Mouse (Mus musculus): Measurements from ENCODE around the gene Exoc5. TPM values are rescaled to one million over a fixed set of nuclear protein-coding genes. Genes with fewer than 3 reads are reported as not detected.

The Exoc5 gene
- 20.1 and 25.6 TPM in 2 replicates for total RNA-seq (2012; rRNA removed)
- total RNA-seq (2014; rRNA removed): 65.1 and 88.5 TPM in 2 replicates
- polyA plus RNA-seq (2012; ENCODE audit: insufficient read length, low read depth): 38.9 and 40.6 TPM in 2 replicates

DNA sequence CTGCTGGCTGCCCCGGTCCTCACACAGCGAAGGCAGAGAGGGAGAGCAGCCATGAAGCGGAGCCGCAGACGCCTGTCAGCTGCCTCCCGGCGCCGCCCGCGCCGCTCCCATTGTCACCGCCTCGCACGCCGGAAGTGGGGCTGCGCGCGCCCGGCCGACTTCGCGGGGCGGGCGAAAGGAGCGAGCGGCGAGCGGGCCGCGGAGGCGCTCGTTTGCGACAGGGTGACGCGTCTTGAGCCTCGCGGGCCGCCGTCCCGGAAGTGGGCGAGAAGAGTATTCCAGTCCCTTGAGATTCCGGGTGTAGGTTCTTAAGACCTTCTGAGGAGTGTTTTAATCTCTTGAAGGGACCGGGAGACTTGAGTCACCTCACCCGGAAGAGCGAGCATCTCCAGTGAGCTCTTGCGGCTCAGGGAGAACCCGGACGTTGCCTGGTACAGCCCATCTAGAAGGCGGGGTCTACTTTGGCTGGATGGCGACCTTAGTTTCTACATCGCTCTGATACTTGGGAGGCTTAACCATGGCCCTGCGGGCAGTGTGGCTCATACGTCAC lies at the start of gene Exoc5:
TSS of gene Exoc5 (minus strand) at position 380 of the 550 bp plus-strand sequence.
- in situ Hi-C loops (cut with MboI; ENCODE audit: low pct_ligation_motif_present, low pct_unique_long_range_greater_than_20kb, low sequenced_read_pairs): no loop called here
- TF ChIP-seq SMC3 (IDR thresholded peaks at IDR 0.05; ENCODE audit: low read depth, low read length) (no peak), TBP (conservative IDR thresholded peaks at IDR 0.05; ENCODE audit: low read depth, low read length) (peak; percentile 58; the same call in 1 of the 2 replicates), TCF12 (IDR thresholded peaks at IDR 0.05; ENCODE audit: low read depth, low read length) (peak; percentile 76; the same call in 1 of the 2 replicates), HCFC1 (IDR thresholded peaks at IDR 0.05; ENCODE audit: low read depth, low read length) (peak; percentile 84), MYC (IDR thresholded peaks at IDR 0.05; ENCODE audit: low read depth, low read length) (no peak), IRF4 (IDR thresholded peaks at IDR 0.05; ENCODE audit: low read depth, low read length) (peak; percentile 71; the same call in 1 of the 2 replicates), PAX5 (IDR thresholded peaks at IDR 0.05; ENCODE audit: low read length) (no peak), BHLHE40 (IDR thresholded peaks at IDR 0.05; ENCODE audit: low read depth, low read length) (peak; percentile 22; the same call in 1 of the 2 replicates), JUN (IDR thresholded peaks at IDR 0.05; ENCODE audit: insufficient read depth, low read depth, low read length) (peak; percentile 45; the same call in 1 of the 2 replicates), USF1 (IDR thresholded peaks at IDR 0.05; ENCODE audit: low read depth, low read length) (no peak), ETS1 (conservative IDR thresholded peaks at IDR 0.05; ENCODE audit: low read depth, low read length) (peak; percentile 70), MXI1 (IDR thresholded peaks at IDR 0.05; ENCODE audit: low read depth, low read length) (peak; percentile 78), MAX (IDR thresholded peaks at IDR 0.05; ENCODE audit: low read length) (no peak), MAZ (IDR thresholded peaks at IDR 0.05; ENCODE audit: low read depth, low read length) (peak; percentile 44; the same call in 1 of the 2 replicates), RAD21 (IDR thresholded peaks at IDR 0.05; ENCODE audit: low read depth, low read length) (no peak), SIN3A (IDR thresholded peaks at IDR 0.05; ENCODE audit: low read length) (peak; percentile 90), ELF1 (IDR thresholded peaks at IDR 0.05; ENCODE audit: low read depth, low read length) (peak; percentile 97), ZKSCAN1 (IDR thresholded peaks at IDR 0.05; ENCODE audit: borderline replicate concordance, low read depth, low read length) (no peak), KAT2A (IDR thresholded peaks at IDR 0.05; ENCODE audit: insufficient replicate concordance, low read length) (peak; percentile 77; the same call in 1 of the 2 replicates), POLR2A (IDR thresholded peaks at IDR 0.05; ENCODE audit: low read depth, low read length) (peak; percentile 92), UBTF (IDR thresholded peaks at IDR 0.05; ENCODE audit: low read depth, low read length) (no peak), MEF2A (IDR thresholded peaks at IDR 0.05; ENCODE audit: borderline replicate concordance, low read depth, low read length) (peak; percentile 55; the same call in 1 of the 2 replicates), ZC3H11A (IDR thresholded peaks at IDR 0.05; ENCODE audit: low read depth, low read length) (no peak), ZNF384 (IDR thresholded peaks at IDR 0.05; ENCODE audit: low read depth, low read length) (no peak), NRF1 (IDR thresholded peaks at IDR 0.05; ENCODE audit: low read depth, low read length) (peak; percentile 66), RCOR1 (conservative IDR thresholded peaks at IDR 0.05; ENCODE audit: low read depth, low read length) (0 out of 2 replicates have a peak, but pooled peaks have one; percentile 17), USF2 (conservative IDR thresholded peaks at IDR 0.05; ENCODE audit: low read depth, low read length) (no peak), NELFE (IDR thresholded peaks at IDR 0.05; ENCODE audit: low read depth, low read length) (peak; percentile 82), ZMIZ1 (IDR thresholded peaks at IDR 0.05; ENCODE audit: low read depth, low read length) (no peak; the same call in none of the 2 replicates), CHD2 (IDR thresholded peaks at IDR 0.05; ENCODE audit: low read length) (no peak), JUND (conservative IDR thresholded peaks at IDR 0.05; ENCODE audit: low read depth, low read length) (peak; percentile 57; the same call in 1 of the 2 replicates), E2F4 (IDR thresholded peaks at IDR 0.05; ENCODE audit: insufficient replicate concordance, low read depth, low read length) (no peak), CTCF (conservative IDR thresholded peaks at IDR 0.05 in 1 of 2, IDR thresholded peaks at IDR 0.05 in 1 of 2; ENCODE audit: low read depth in 2 of 2, low read length in 2 of 2) (no peak)
- Histone ChIP-seq H3K4me1 (ENCODE audit: control insufficient read depth in 1 of 2, insufficient read depth in 2 of 2) (peaks cover 3 to 36% of the 10 kb centered on the region in 2 experiments; a peak in 2 of 4 replicates), H3K9ac (ENCODE audit: insufficient read depth, low read depth) (peak within 1 kb of the TSS; percentile 89), H3K36me3 (replicated peaks in 1 of 2; ENCODE audit: control insufficient read depth in 1 of 2, insufficient read depth in 1 of 2, low read length in 1 of 2) (peaks cover 0 to 5% of the 10 kb centered on the region in 2 experiments), H3K27me3 (replicated peaks) (no peaks in the 10 kb centered on the region), H3K4me2 (ENCODE audit: insufficient read depth, low read depth, poor library complexity, severe bottlenecking) (peak within 1 kb of the TSS; percentile 80), H3K27ac (ENCODE audit: insufficient read depth, low read depth) (peak within 1 kb of the TSS; percentile 95), H3K79me2 (replicated peaks; ENCODE audit: control insufficient read depth, extremely low read depth, insufficient read depth, poor library complexity, severe bottlenecking) (peaks cover 36% of the 10 kb centered on the region), H3K9me3 (replicated peaks; ENCODE audit: low read length) (no peaks in the 10 kb centered on the region), H3K4me3 (replicated peaks in 1 of 3; ENCODE audit: low read depth in 2 of 3, low read length in 2 of 3, poor library complexity in 1 of 3) (peak within 1 kb of the TSS; percentile 85 to 95 (median 95))
- peak; percentile 97 for DNase-seq (ENCODE audit: extremely low read depth)
- dilution Hi-C loops (cut with MboI; ENCODE audit: extremely low pct_ligation_motif_present, extremely low pct_unique_long_range_greater_than_20kb, low sequenced_read_pairs): no loop called here
